Mouse (Mus musculus) liver, adult 2 months (tissue): ENCODE measurements around the gene Aire. TPM values are rescaled to one million over a fixed set of nuclear protein-coding genes. Genes with fewer than 3 reads are reported as not detected.
A peak's percentile ranks its signal among the peaks of the same experiment; 100 is the strongest.

ENCODE experiments used
- DNase-seq: peaks from one replicate; pipeline ENCODE4 v3.0.0-alpha.2; 2011; ENCODE audit warnings: low read depth, low spot score; ENCODE audit errors: extremely low read depth
- H3K27ac ChIP-seq: fragments of 200-500 bp; replicated peaks from 2 replicates; pipeline ENCODE4 v1.5.1; 2012; ENCODE audit warnings: low read depth, mild to moderate bottlenecking, control low read depth, inconsistent platforms, low read length; ENCODE audit not compliant: insufficient read depth
- H3K27me3 ChIP-seq: fragments of 200-500 bp; 2 replicates; pipeline ENCODE4 v1.6.1; 2012; ENCODE audit warnings: mild to moderate bottlenecking, moderate library complexity, low read length, inconsistent platforms; ENCODE audit not compliant: control insufficient read depth, insufficient read depth
- H3K36me3 ChIP-seq: fragments of 200-500 bp; 2 replicates; pipeline ENCODE4 v1.6.1; 2012; ENCODE audit warnings: low read length, inconsistent platforms; ENCODE audit not compliant: control insufficient read depth, insufficient read depth
- H3K4me1 ChIP-seq: fragments of 200-500 bp; 2 replicates; pipeline ENCODE4 v1.6.1; 2011; ENCODE audit warnings: low read length; ENCODE audit not compliant: control insufficient read depth, insufficient read depth
- H3K4me3 ChIP-seq: fragments of 200-500 bp; 2 replicates; pipeline ENCODE4 v1.5.1; 2011; ENCODE audit warnings: low read depth, mild to moderate bottlenecking, control low read depth, low read length, moderate library complexity; ENCODE audit not compliant: insufficient read depth
- H3K79me2 ChIP-seq: fragments of 200-500 bp; 2 replicates; pipeline ENCODE4 v1.6.1; 2012; ENCODE audit warnings: inconsistent platforms, mild to moderate bottlenecking, low read length, moderate library complexity; ENCODE audit not compliant: control insufficient read depth, insufficient read depth
- H3K9ac ChIP-seq: fragments of 200-500 bp; 2 replicates; pipeline ENCODE4 v1.6.1; 2012; ENCODE audit warnings: low read depth, mild to moderate bottlenecking, control low read depth, inconsistent platforms, low read length
- CTCF ChIP-seq: fragments of 200-500 bp; IDR thresholded peaks from 2 replicates; pipeline ENCODE4 v1.5.1; 2011; ENCODE audit warnings: low read depth, low read length, control low read depth
- POLR2A ChIP-seq: fragments of 200-500 bp; IDR thresholded peaks from 2 replicates; pipeline ENCODE4 v1.6.1; 2011; ENCODE audit warnings: low read length, control low read depth; ENCODE audit not compliant: insufficient read depth; ENCODE audit errors: extremely low read depth
- WGBS: fragments of 180-500 bp; shearing (Covaris S2); methylation state at CpG from one replicate; pipeline ENCODE4 v1.1.7; 2018; 5-methylcytosine and 5-hydroxymethylcytosine counted together
- polyA plus RNA-seq: library from polyadenylated mRNA; depleted of rRNA; stranded (reverse); fragments of >200 nt; gene quantifications from 2 replicates; pipeline ENCODE4 v1.2.3, GENCODE M21; 2012
- total RNA-seq: library from RNA; depleted of rRNA; stranded (reverse); fragments of >200 nt; gene quantifications from 2 replicates; pipeline ENCODE4 v1.2.3, GENCODE M21; 2014

Aire gene
- total and polyA plus RNA-seq, 2 experiments: not detected

DNA sequence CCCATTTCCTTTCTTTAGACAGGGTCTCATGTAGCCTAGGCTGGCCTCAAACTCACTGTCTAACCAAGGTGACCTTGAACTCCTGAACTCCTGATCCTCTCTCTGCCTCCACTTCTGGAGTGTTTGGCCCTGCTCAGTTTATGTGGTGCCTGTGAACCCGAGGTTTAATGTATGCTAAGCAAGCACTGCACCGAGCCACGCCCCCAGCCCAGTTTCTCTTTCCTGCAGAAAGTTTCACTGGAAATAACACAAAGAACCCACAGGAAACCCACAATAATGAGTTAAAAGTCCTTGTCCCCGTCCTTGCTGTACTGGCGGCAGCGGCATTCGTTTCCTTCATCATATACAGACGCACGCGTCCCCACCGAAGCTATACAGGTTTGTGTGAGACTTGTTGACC lies 31.6 kb upstream of the Aire start:
- Histone ChIP-seq H3K36me3 (no peaks in the 10 kb centered on the region), H3K4me1 (no peaks in the 10 kb centered on the region), H3K79me2 (no peaks in the 10 kb centered on the region), H3K27ac (no peak overlapping the region), H3K27me3 (no peaks in the 10 kb centered on the region), H3K9ac (no peak overlapping the region), H3K4me3 (no peak overlapping the region)
- WGBS: 83% methylated on average over 11 of the region's 11 CpGs
- TF ChIP-seq POLR2A (no peak), CTCF (no peak)
- no peak for DNase-seq

DNA sequence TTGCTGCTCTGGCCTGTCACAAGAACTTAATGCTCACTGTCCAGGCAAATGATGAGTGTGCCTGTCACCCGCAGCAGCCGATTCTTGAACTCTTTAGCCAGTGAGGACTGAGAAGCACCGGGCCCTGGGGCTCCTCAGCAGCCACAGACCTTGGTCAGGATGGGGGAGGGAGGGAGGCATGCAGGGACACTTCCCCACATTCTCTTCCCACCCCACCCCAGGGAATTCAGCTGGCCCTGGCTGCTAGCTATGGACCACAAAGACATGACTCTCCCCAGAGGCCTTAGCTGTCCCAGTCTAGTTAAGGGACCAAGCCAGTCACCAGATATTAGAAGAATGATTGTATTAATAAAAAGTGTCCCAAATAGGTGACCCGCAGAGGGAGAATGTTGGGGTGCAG lies 30.7 kb upstream of the Aire start:
- no peaks in the 10 kb centered on the region for H3K79me2 ChIP-seq
- H3K36me3 ChIP-seq: no peaks in the 10 kb centered on the region
- peaks cover 3% of the 10 kb centered on the region; the same call in 1 of the 2 replicates for H3K4me1 ChIP-seq
- no peak for TF ChIP-seq POLR2A
- no peak for TF ChIP-seq CTCF
- 83% methylated on average over 4 of the region's 4 CpGs for WGBS
- H3K27ac ChIP-seq: no peak overlapping the region
- no peak overlapping the region for H3K4me3 ChIP-seq
- DNase-seq: no peak
- no peaks in the 10 kb centered on the region for H3K27me3 ChIP-seq
- no peak overlapping the region for H3K9ac ChIP-seq

DNA sequence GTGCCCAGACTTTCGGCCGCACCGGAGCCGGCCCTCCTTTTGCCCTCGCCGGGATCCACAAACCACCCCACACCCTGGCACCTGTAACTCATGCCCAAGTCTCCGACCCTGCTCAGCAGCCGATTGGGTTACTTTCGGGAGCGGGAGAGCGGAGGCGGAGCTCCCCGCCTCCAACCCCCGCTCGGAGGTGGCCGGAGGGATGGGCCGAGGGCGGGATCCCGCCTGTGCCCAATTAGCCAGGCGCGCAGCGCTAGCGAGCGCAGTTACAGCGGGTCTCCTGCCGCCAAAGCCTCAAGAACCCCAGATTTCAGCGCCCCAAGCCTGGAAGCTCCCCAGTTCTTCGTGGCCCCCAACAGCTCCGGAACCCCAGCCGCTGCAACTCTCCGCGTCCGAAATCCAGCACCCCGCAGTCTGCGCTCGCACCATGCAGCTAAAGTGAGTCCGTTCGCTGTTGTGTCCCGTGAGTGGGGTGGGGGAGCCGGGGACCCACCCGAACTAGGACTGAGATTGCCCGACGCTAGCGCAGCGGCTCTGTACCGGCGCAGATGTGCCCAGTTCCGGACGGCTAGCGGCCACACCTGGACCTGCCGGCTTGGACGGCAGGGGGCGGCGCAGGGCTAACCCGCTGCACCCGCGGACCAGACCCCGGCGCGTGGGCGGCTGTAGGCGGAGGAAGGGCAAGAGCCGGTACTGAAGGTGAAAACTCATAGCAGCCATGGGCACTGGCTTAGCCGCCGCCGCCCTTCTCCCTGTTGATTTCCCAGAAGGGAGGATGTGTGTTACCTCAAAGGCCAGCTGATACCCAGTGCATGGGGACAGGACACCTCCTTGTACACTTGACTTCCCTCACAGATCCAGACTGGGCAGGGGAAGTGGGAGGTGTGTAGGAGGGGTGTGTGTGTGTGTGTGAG lies 25.9 kb upstream of the Aire start, which contains the start of gene Icosl:
TSS of gene Icosl (plus strand) at position 202 of the 911 bp plus-strand sequence.
- H3K36me3 ChIP-seq: no peaks in the 10 kb centered on the region
- peak; percentile 55 for DNase-seq
- H3K4me3 ChIP-seq: peak within 1 kb of the TSS; percentile 83
- H3K27ac ChIP-seq: no peak within 1 kb of the TSS
- WGBS: under 1% methylated on average over 65 of the region's 66 CpGs
- peak within 1 kb of the TSS; percentile 72 for H3K9ac ChIP-seq
- TF ChIP-seq POLR2A (no peak), CTCF (peak; percentile 68)
- H3K27me3 ChIP-seq: no peaks in the 10 kb centered on the region
- no peaks in the 10 kb centered on the region for H3K79me2 ChIP-seq
- peaks cover 3% of the 10 kb centered on the region; the same call in 1 of the 2 replicates for H3K4me1 ChIP-seq

- Histone ChIP-seq H3K4me3 (peak overlapping the region; percentile 83; the same call in 1 of the 2 replicates), H3K9ac (no peak overlapping the region), H3K27me3 (no peaks in the 10 kb centered on the region), H3K27ac (no peak overlapping the region), H3K4me1 (peaks cover 3% of the 10 kb centered on the region; the same call in 1 of the 2 replicates), H3K79me2 (no peaks in the 10 kb centered on the region), H3K36me3 (no peaks in the 10 kb centered on the region)
- TF ChIP-seq CTCF (no peak), POLR2A (no peak)
- no peak for DNase-seq
- 23% methylated on average over 11 of the region's 11 CpGs for WGBS
Observed at GRCm38 (mm10) chr10:78068541-78068940, 25.1 kb upstream of the Aire start.

DNA sequence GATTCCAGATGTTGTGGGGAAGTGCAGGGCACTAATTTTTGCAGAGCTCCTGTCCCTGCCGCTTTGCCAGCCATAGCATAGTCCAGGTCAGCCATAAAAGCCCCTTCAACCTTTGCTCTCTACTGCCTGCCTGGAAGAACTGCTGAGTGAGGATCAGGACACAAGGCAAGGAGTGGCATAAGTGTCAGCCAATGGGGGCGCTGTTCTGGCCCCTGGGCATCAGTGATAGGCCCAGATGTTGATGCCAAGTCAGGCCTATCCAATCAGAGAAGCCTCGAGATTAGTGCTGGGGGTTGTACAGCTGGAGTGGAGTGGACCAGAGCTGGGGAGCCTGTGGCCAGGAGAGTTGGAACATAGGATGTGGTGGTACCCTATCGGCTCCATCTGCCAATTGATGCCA lies 23.8 kb upstream of the Aire start:
- Histone ChIP-seq H3K4me3 (no peak overlapping the region), H3K79me2 (no peaks in the 10 kb centered on the region), H3K36me3 (no peaks in the 10 kb centered on the region), H3K27ac (no peak overlapping the region), H3K27me3 (no peaks in the 10 kb centered on the region), H3K4me1 (peaks cover 3% of the 10 kb centered on the region; the same call in 1 of the 2 replicates), H3K9ac (no peak overlapping the region)
- TF ChIP-seq CTCF (no peak), POLR2A (no peak)
- DNase-seq: no peak
- WGBS: 53% methylated on average over 4 of the region's 4 CpGs

- DNase-seq: no peak
- no peaks in the 10 kb centered on the region for H3K4me1 ChIP-seq
- no peaks in the 10 kb centered on the region for H3K27me3 ChIP-seq
- H3K79me2 ChIP-seq: no peaks in the 10 kb centered on the region
- H3K36me3 ChIP-seq: no peaks in the 10 kb centered on the region
- no peak overlapping the region for H3K9ac ChIP-seq
- no peak overlapping the region for H3K4me3 ChIP-seq
- H3K27ac ChIP-seq: no peak overlapping the region
- 83% methylated on average over 9 of the region's 9 CpGs for WGBS
- TF ChIP-seq POLR2A: no peak
Observed at GRCm38 (mm10) chr10:78063122-78063521, 19.7 kb upstream of the Aire start.
